Mouse (Mus musculus): ENCODE results near the gene Gda. TPM values are rescaled to one million over a fixed set of nuclear protein-coding genes. Genes with fewer than 3 reads are reported as not detected.

Gene Gda
- polyA plus RNA-seq, 1 experiment from 2014 or later = not detected

DNA sequence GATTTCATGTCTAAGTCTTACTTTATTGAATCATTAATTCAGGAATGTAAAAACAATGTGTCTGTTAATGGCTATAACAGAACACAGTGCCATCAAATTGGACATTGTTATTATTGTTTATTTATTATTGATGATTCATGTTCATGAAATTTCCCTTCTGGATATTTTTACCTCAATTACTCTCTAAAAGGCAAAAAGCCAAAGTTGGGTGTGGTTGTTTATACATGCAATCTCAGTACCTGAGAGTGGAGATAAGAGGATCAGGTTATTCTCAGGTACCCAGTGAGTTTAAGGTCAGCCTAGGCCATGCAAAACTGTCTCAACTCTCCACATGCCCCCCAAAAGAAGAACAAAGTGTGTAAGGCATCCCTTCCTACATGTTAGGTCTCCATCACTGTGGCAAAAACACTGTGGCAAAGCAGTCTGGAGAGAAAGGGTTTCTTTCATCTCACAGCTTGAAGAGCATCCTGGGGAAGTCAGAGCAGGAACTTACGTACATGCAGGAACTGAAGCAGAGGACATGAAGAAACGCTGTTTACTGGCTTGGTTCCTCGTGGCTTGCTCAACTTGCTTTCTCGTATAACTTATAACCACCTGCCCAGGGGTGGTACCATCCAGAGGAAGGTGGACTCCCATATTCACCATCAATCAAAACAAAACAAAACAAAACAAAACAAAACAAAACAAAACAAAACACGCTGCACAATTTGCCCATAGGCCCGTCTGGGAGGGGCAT is 89.6 kb downstream of the Gda start:
- H3K27ac ChIP-seq = no peak overlapping the region
- no peak overlapping the region for H3K4me3 ChIP-seq
- 88% methylated on average over 6 of the region's 6 CpGs for WGBS
- no peaks in the 10 kb centered on the region for H3K4me1 ChIP-seq
- H3K27me3 ChIP-seq (ENCODE audit: low read depth, poor library complexity, severe bottlenecking) = no peaks in the 10 kb centered on the region
- H3K9me3 ChIP-seq (replicated peaks) = no peaks in the 10 kb centered on the region
- H3K36me3 ChIP-seq = no peaks in the 10 kb centered on the region
- no peak for DNase-seq (ENCODE audit: low spot score)

GRCm38 (mm10) chr19:21381696-21382095 is 91.5 kb downstream of the Gda start:
- DNase-seq (ENCODE audit: low spot score) = no peak
- Histone ChIP-seq H3K4me3 (no peak overlapping the region), H3K27me3 (ENCODE audit: low read depth, poor library complexity, severe bottlenecking) (no peaks in the 10 kb centered on the region), H3K36me3 (no peaks in the 10 kb centered on the region), H3K4me1 (no peaks in the 10 kb centered on the region), H3K9me3 (replicated peaks) (no peaks in the 10 kb centered on the region), H3K27ac (no peak overlapping the region)
- WGBS = 81% methylated on average over 2 of the region's 2 CpGs

- Histone ChIP-seq H3K4me1 (no peaks in the 10 kb centered on the region), H3K27ac (no peak overlapping the region), H3K36me3 (no peaks in the 10 kb centered on the region), H3K4me3 (no peak overlapping the region), H3K9me3 (replicated peaks) (no peaks in the 10 kb centered on the region), H3K27me3 (ENCODE audit: low read depth, poor library complexity, severe bottlenecking) (no peaks in the 10 kb centered on the region)
- 92% methylated on average over 5 of the region's 5 CpGs for WGBS
- no peak for DNase-seq (ENCODE audit: low spot score)
These were observed 94.0 kb downstream of the Gda start for GRCm38 (mm10) chr19:21379195-21379594.

- no peaks in the 10 kb centered on the region for H3K9me3 ChIP-seq (replicated peaks)
- WGBS = 88% methylated on average over 4 of the region's 4 CpGs
- DNase-seq (ENCODE audit: low spot score) = no peak
- H3K4me3 ChIP-seq = no peak overlapping the region
- no peak overlapping the region for H3K27ac ChIP-seq
- H3K36me3 ChIP-seq = no peaks in the 10 kb centered on the region
- no peaks in the 10 kb centered on the region for H3K27me3 ChIP-seq (ENCODE audit: low read depth, poor library complexity, severe bottlenecking)
- H3K4me1 ChIP-seq = no peaks in the 10 kb centered on the region
These were observed 96.6 kb downstream of the Gda start for GRCm38 (mm10) chr19:21376445-21377218.

GRCm38 (mm10) chr19:21373073-21373755 is 100.0 kb downstream of the Gda start:
- Histone ChIP-seq H3K4me1 (no peaks in the 10 kb centered on the region), H3K9me3 (replicated peaks) (no peaks in the 10 kb centered on the region), H3K4me3 (no peak overlapping the region), H3K27me3 (ENCODE audit: low read depth, poor library complexity, severe bottlenecking) (no peaks in the 10 kb centered on the region), H3K36me3 (no peaks in the 10 kb centered on the region), H3K27ac (no peak overlapping the region)
- 56% methylated on average over 11 of the region's 11 CpGs for WGBS
- no peak for DNase-seq (ENCODE audit: low spot score)

GRCm38 (mm10) chr19:21372395-21373072 is 100.7 kb downstream of the Gda start:
- no peak overlapping the region for H3K27ac ChIP-seq
- 84% methylated on average over 12 of the region's 12 CpGs for WGBS
- no peaks in the 10 kb centered on the region for H3K36me3 ChIP-seq
- no peaks in the 10 kb centered on the region for H3K4me1 ChIP-seq
- H3K9me3 ChIP-seq (replicated peaks) = no peaks in the 10 kb centered on the region
- no peak for DNase-seq (ENCODE audit: low spot score)
- no peaks in the 10 kb centered on the region for H3K27me3 ChIP-seq (ENCODE audit: low read depth, poor library complexity, severe bottlenecking)
- no peak overlapping the region for H3K4me3 ChIP-seq

DNA sequence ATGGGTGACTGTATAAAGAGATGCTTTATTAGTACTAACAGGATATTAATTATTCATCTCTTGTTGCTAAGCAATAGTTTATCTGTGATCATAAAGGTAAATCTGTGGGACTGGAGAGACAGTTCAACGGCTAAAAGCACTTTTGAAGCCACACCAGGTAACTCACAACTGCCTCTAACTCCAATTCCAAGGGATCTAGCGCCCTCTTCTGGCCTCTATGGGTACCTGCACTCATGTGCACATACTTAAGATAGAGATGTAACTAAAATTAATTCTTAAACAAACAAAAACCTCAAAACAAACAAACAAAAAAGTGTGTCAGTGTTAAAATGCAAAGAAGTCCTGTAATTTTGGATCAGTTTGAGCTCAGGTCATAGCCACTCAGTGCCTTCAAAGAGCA is 101.9 kb downstream of the Gda start:
- WGBS = 52% methylated on average over 2 of the region's 2 CpGs
- Histone ChIP-seq H3K4me1 (no peaks in the 10 kb centered on the region), H3K27me3 (ENCODE audit: low read depth, poor library complexity, severe bottlenecking) (no peaks in the 10 kb centered on the region), H3K27ac (no peak overlapping the region), H3K4me3 (no peak overlapping the region), H3K9me3 (replicated peaks) (no peaks in the 10 kb centered on the region), H3K36me3 (no peaks in the 10 kb centered on the region)
- DNase-seq (ENCODE audit: low spot score) = no peak

- no peak overlapping the region for H3K27ac ChIP-seq
- H3K4me3 ChIP-seq = no peak overlapping the region
- no peak for DNase-seq (ENCODE audit: low spot score)
- H3K4me1 ChIP-seq = no peaks in the 10 kb centered on the region
- no peaks in the 10 kb centered on the region for H3K27me3 ChIP-seq (ENCODE audit: low read depth, poor library complexity, severe bottlenecking)
- no peaks in the 10 kb centered on the region for H3K36me3 ChIP-seq
- 92% methylated on average over 8 of the region's 8 CpGs for WGBS
- H3K9me3 ChIP-seq (replicated peaks) = no peaks in the 10 kb centered on the region
These were observed 102.5 kb downstream of the Gda start for GRCm38 (mm10) chr19:21370782-21371181.

GRCm38 (mm10) chr19:21369175-21369574 is 104.1 kb downstream of the Gda start:
- no peaks in the 10 kb centered on the region for H3K4me1 ChIP-seq
- no peaks in the 10 kb centered on the region for H3K27me3 ChIP-seq (ENCODE audit: low read depth, poor library complexity, severe bottlenecking)
- no peak overlapping the region for H3K4me3 ChIP-seq
- H3K9me3 ChIP-seq (replicated peaks) = no peaks in the 10 kb centered on the region
- WGBS = 92% methylated on average over 6 of the region's 6 CpGs
- no peak for DNase-seq (ENCODE audit: low spot score)
- no peaks in the 10 kb centered on the region for H3K36me3 ChIP-seq
- H3K27ac ChIP-seq = no peak overlapping the region

- Histone ChIP-seq H3K27ac (no peak overlapping the region), H3K4me1 (no peaks in the 10 kb centered on the region), H3K36me3 (no peaks in the 10 kb centered on the region), H3K27me3 (ENCODE audit: low read depth, poor library complexity, severe bottlenecking) (no peaks in the 10 kb centered on the region), H3K4me3 (no peak overlapping the region), H3K9me3 (replicated peaks) (no peaks in the 10 kb centered on the region)
- 86% methylated on average over 4 of the region's 4 CpGs for WGBS
- no peak for DNase-seq (ENCODE audit: low spot score)
These were observed 104.7 kb downstream of the Gda start for GRCm38 (mm10) chr19:21368595-21368994.

DNA sequence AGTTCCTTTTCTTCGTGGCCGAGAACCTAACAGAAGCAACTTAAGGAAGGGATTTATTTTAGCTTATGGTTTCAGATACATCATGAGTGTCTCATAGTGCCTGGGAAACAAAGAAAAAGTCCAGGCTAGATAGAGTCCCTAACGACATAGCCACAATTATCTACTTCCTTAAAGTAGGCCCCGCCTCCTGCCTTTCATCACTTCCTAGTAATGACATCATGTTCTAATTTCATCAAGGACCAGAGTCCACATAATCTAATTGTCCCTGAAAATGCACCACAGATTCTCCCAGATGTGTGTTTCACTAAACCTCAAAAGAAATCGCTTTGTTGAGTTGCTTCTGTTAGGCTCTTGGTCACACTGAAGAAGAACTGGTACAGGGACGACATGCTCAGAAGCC is 115.5 kb downstream of the Gda start:
- no peaks in the 10 kb centered on the region for H3K9me3 ChIP-seq (replicated peaks)
- 90% methylated on average over 6 of the region's 6 CpGs for WGBS

GRCm38 (mm10) chr19:21349634-21350033 is 123.6 kb downstream of the Gda start:
- Histone ChIP-seq H3K27ac (no peak overlapping the region), H3K9me3 (replicated peaks) (no peaks in the 10 kb centered on the region), H3K4me1 (no peaks in the 10 kb centered on the region), H3K27me3 (ENCODE audit: low read depth, poor library complexity, severe bottlenecking) (no peaks in the 10 kb centered on the region), H3K36me3 (no peaks in the 10 kb centered on the region), H3K4me3 (no peak overlapping the region)
- no peak for DNase-seq (ENCODE audit: low spot score)
- 80% methylated on average over 6 of the region's 6 CpGs for WGBS

More for the DNA sequence above, 115.5 kb downstream of the Gda start:
- no peaks in the 10 kb centered on the region for H3K36me3 ChIP-seq
- no peak overlapping the region for H3K27ac ChIP-seq
- H3K4me3 ChIP-seq = no peak overlapping the region
- H3K27me3 ChIP-seq (ENCODE audit: low read depth, poor library complexity, severe bottlenecking) = no peaks in the 10 kb centered on the region
- H3K4me1 ChIP-seq = no peaks in the 10 kb centered on the region
- DNase-seq (ENCODE audit: low spot score) = no peak
